Mouse (Mus musculus) liver, postnatal 0 days (tissue): ENCODE measurements around the gene Mvd. TPM values are rescaled to one million over a fixed set of nuclear protein-coding genes. Genes with fewer than 3 reads are reported as not detected.
A peak's percentile ranks its signal among the peaks of the same experiment; 100 is the strongest.

Experiments
- ATAC-seq: fragments of 200-750 bp; cut with Nextera tagmentation; 2 replicates; pipeline ENCODE4 v1.8.0; 2017; ENCODE audit warnings: mild to moderate bottlenecking, moderate library complexity
- DNase-seq: peaks from one replicate; pipeline ENCODE4 v3.0.0-alpha.2; 2016
- H3K27ac ChIP-seq: fragments of 300-500 bp; sonication (generic); 2 replicates; pipeline ENCODE4 v1.5.1; 2014; ENCODE audit warnings: antibody characterized with exemption, moderate library complexity, mild to moderate bottlenecking, low read depth
- H3K27me3 ChIP-seq: fragments of 300-500 bp; sonication (generic); 2 replicates; pipeline ENCODE4 v1.6.1; 2014; ENCODE audit warnings: low read length, control low read depth, mixed read lengths; ENCODE audit not compliant: insufficient read depth
- H3K36me3 ChIP-seq: fragments of 300-500 bp; sonication (generic); replicated peaks from 2 replicates; pipeline ENCODE4 v1.6.1; 2014; ENCODE audit warnings: mild to moderate bottlenecking, control low read depth, low read length, moderate library complexity, mixed read lengths; ENCODE audit not compliant: insufficient read depth
- H3K4me1 ChIP-seq: fragments of 300-500 bp; sonication (generic); 2 replicates; pipeline ENCODE4 v1.6.1; 2014; ENCODE audit warnings: antibody characterized with exemption, mild to moderate bottlenecking, control low read depth; ENCODE audit not compliant: insufficient read depth
- H3K4me2 ChIP-seq: fragments of 300-500 bp; sonication (generic); 2 replicates; pipeline ENCODE4 v1.6.1; 2014; ENCODE audit warnings: low read depth, mild to moderate bottlenecking, low read length, moderate library complexity, mixed read lengths
- H3K4me3 ChIP-seq: fragments of 300-500 bp; sonication (generic); 2 replicates; pipeline ENCODE4 v1.5.1; 2014; ENCODE audit warnings: low read depth, low read length
- H3K9ac ChIP-seq: fragments of 300-500 bp; sonication (generic); replicated peaks from 2 replicates; pipeline ENCODE4 v1.6.1; 2014; ENCODE audit warnings: mild to moderate bottlenecking, moderate library complexity
- H3K9me3 ChIP-seq: fragments of 300-500 bp; sonication (generic); 2 replicates; pipeline ENCODE4 v1.6.1; 2016; ENCODE audit warnings: mild to moderate bottlenecking, control low read depth, low read length, mixed read lengths
- CTCF ChIP-seq: sonication (generic); IDR thresholded peaks from 2 replicates; pipeline ENCODE4 v1.5.1; 2016; ENCODE audit warnings: antibody characterized with exemption, low read depth
- EP300 ChIP-seq: IDR thresholded peaks from 2 replicates; pipeline ENCODE4 v1.6.1; 2016; ENCODE audit warnings: antibody characterized with exemption, low read depth, mild to moderate bottlenecking
- WGBS: fragments of 180-500 bp; shearing (Covaris S2); extraction: QIAGEN DNeasy Blood & Tissue Kit; methylation state at CpG from one replicate; pipeline ENCODE4 v1.1.7; 2014; ENCODE audit not compliant: insufficient replicate concordance; 5-methylcytosine and 5-hydroxymethylcytosine counted together
- polyA plus RNA-seq: library from polyadenylated mRNA; unstranded; fragments of >200 nt; fragmentation: Nextera tagmentation; extraction: Ambion mirVana; gene quantifications from 2 replicates; pipeline ENCODE4 v1.2.1, GENCODE M21; 2015

Mvd gene
- polyA plus RNA-seq, 1 experiment from 2014 or later, result 4.9 TPM

DNA sequence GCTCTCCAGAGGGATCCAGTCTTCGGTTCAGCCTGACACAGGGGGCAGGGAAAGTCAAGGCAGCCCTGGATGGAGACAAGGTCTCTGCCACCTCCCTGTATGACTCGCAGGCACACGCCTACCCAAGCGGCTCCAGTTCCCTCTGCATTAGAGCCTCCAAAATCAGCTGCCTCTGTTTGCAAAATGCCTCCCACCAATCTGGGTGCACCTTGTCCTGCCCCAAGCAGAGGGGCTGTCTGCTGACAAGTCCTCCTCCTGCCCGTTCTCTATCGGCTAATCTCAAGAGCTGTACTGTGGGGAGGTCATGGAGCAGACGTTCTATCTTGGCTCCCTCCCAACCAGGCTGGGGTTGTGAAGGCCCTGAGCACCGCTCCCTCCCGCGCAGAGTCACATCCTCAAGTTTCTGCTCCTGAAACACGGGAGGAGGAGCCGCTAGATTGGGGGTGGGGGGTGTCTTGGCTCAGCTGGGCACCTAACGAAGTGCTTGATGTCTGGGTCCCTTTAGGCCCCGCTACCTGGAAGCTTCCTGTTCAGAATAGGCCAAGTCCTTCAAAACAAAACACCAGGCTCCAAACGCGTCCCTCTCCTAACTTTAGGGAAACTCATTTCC is 31.8 kb upstream of the Mvd start:
- H3K27ac ChIP-seq, result peak overlapping the region; percentile 74
- 3% methylated on average over 16 of the region's 16 CpGs for WGBS
- H3K36me3 ChIP-seq, result peaks cover 19% of the 10 kb centered on the region
- H3K4me1 ChIP-seq, result peaks cover 22% of the 10 kb centered on the region
- H3K27me3 ChIP-seq, result no peaks in the 10 kb centered on the region
- H3K9ac ChIP-seq, result peak overlapping the region; percentile 83
- H3K9me3 ChIP-seq, result no peaks in the 10 kb centered on the region
- H3K4me3 ChIP-seq, result peak overlapping the region; percentile 87
- peak overlapping the region; percentile 92 for H3K4me2 ChIP-seq
- 0 out of 2 replicates have a peak, but pooled peaks have one; percentile 11 for ATAC-seq
- TF ChIP-seq EP300, result no peak
- TF ChIP-seq CTCF, result no peak
- peak; percentile 67 for DNase-seq

DNA sequence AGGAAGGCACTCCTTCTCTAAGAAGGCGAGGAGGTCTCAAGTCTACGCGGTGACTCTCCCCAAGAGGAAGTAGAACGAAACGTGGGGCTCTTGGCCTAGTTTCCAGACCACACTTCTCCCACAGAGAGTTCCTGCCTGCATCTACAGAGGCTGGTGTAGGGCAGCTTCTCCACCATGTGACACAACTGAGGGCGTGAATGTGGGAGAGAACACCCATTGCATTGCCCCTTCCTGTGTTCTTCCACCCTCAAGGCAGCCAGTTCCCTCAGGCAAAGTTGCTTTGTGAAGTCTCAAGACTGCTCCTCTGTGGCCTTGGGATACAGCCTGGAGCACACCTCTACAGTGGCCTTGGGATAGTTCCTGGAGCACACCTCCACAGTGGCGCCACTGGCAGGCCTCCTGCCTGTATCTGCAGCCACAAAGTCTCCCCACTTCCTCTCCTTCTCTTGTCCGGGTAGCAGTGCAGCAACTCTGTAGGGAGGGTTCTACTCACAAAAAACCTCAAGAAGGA is 30.7 kb upstream of the Mvd start:
- peak overlapping the region; percentile 92 for H3K4me2 ChIP-seq
- DNase-seq (no peak), ATAC-seq (no peak)
- peak overlapping the region; percentile 87; the same call in 1 of the 2 replicates for H3K4me3 ChIP-seq
- no peaks in the 10 kb centered on the region for H3K27me3 ChIP-seq
- H3K9me3 ChIP-seq, result no peaks in the 10 kb centered on the region
- H3K27ac ChIP-seq, result peak overlapping the region; percentile 74
- peaks cover 31% of the 10 kb centered on the region for H3K4me1 ChIP-seq
- TF ChIP-seq EP300 (no peak), CTCF (no peak)
- 48% methylated on average over 8 of the region's 8 CpGs for WGBS
- H3K9ac ChIP-seq, result no peak overlapping the region; the same call in 1 of the 2 replicates
- H3K36me3 ChIP-seq, result peaks cover 18% of the 10 kb centered on the region

DNA sequence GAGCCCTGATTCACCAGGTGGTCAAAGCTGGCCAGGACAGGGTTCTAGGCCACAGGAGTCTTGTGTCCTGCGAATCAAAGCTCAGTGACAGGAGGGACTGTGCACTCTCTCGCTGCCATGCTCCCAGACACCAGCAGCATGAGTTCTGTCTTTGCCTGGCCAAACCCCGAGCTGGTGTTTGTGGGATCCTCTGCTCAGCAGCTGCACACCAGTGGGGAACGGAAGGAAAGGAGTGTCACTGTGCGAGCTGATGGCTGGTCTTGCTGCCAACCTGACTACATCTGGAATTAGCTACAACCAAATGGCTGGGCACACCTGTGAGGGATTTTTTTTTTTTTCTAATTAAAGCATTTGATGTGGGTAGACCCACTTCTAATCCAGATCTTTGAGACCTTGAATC is 27.5 kb upstream of the Mvd start:
- no peak overlapping the region for H3K4me2 ChIP-seq
- DNase-seq (no peak), ATAC-seq (no peak)
- no peaks in the 10 kb centered on the region for H3K27me3 ChIP-seq
- H3K36me3 ChIP-seq, result peaks cover 34% of the 10 kb centered on the region
- H3K4me1 ChIP-seq, result peaks cover 24% of the 10 kb centered on the region
- H3K4me3 ChIP-seq, result no peak overlapping the region
- TF ChIP-seq EP300 (no peak), CTCF (no peak)
- H3K9me3 ChIP-seq, result no peaks in the 10 kb centered on the region
- WGBS, result 61% methylated on average over 5 of the region's 5 CpGs
- no peak overlapping the region for H3K9ac ChIP-seq
- H3K27ac ChIP-seq, result 0 out of 2 replicates have a peak overlapping the region, but pooled peaks have one; percentile 12

DNA sequence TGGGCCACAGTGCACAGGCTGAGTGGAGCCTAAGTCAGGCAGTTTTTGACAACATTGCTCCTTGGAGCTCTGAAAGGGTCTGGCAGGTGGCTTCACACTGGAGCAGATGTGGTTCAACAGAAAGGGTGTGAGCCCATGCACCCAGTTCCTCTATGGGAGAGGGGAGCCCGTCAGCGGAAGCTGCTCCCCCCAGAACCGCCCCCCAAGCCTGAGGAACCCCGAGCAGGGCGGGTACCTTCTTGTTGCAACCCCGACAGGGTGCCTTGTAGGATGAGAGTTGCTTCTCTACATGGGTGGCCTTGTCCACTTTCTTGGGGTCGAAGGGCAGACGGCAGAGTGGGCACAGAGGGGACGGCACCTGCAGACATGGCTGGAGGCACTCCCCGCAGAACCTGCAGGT is 26.7 kb upstream of the Mvd start:
- Histone ChIP-seq H3K4me2 (no peak overlapping the region), H3K9ac (no peak overlapping the region), H3K36me3 (peaks cover 35% of the 10 kb centered on the region), H3K9me3 (no peaks in the 10 kb centered on the region), H3K4me3 (no peak overlapping the region), H3K4me1 (peaks cover 22% of the 10 kb centered on the region), H3K27me3 (no peaks in the 10 kb centered on the region), H3K27ac (no peak overlapping the region)
- DNase-seq (no peak), ATAC-seq (no peak)
- 70% methylated on average over 10 of the region's 10 CpGs for WGBS
- TF ChIP-seq CTCF, result no peak
- no peak for TF ChIP-seq EP300

DNA sequence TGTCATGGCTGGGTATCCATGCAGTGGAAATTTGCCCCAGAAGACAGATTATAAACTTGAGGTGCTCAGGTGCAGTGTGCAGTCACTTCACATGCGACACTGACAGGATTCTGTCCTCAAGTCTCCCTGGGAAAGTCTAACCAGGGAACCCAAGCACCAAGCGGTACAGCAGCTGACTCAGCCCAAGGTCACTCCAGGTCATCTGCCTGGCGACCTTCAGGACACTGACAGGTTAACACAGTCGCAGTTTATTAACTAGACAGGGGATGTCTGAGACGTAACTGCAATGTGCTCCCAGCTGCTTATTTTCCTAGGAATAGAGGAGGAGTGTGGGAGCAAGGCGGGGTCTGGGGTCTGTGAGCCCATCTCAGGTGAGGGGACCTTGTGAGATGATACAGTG is 26.2 kb upstream of the Mvd start:
- Histone ChIP-seq H3K36me3 (peaks cover 35% of the 10 kb centered on the region), H3K4me2 (no peak overlapping the region), H3K27ac (no peak overlapping the region), H3K9ac (no peak overlapping the region), H3K27me3 (no peaks in the 10 kb centered on the region), H3K4me3 (no peak overlapping the region), H3K4me1 (peaks cover 23% of the 10 kb centered on the region), H3K9me3 (no peaks in the 10 kb centered on the region)
- ATAC-seq (no peak), DNase-seq (no peak)
- TF ChIP-seq CTCF (no peak), EP300 (no peak)
- 70% methylated on average over 6 of the region's 6 CpGs for WGBS

DNA sequence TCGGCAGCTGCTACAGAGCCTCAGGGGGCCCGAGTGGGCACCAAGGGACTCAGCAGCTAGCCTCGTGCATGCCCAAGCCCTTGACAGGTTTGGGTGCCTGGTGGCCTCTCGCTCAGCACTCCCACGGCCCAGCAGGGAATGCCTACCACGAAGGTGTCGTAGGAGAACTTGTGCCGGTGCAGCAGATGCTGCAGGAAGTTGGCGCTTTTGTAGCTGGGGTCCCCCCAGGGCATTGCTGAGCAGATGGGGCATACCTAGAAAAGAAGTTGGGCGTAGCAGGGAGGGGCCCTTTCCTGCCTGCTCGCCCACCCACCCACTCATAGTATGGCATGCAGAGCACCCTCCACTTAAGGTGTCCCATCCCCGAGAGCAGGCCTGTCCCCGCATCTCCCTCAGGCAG is 24.6 kb upstream of the Mvd start:
- no peak overlapping the region for H3K4me3 ChIP-seq
- H3K27me3 ChIP-seq, result no peaks in the 10 kb centered on the region
- H3K27ac ChIP-seq, result no peak overlapping the region
- H3K36me3 ChIP-seq, result peaks cover 32% of the 10 kb centered on the region
- no peaks in the 10 kb centered on the region for H3K9me3 ChIP-seq
- 86% methylated on average over 13 of the region's 13 CpGs for WGBS
- peaks cover 34% of the 10 kb centered on the region for H3K4me1 ChIP-seq
- no peak for ATAC-seq
- no peak overlapping the region for H3K4me2 ChIP-seq
- no peak for DNase-seq
- TF ChIP-seq CTCF (no peak), EP300 (no peak)
- no peak overlapping the region for H3K9ac ChIP-seq
